ENCODE assay signal across 27 mouse cellular contexts in the genomic region with DNA sequence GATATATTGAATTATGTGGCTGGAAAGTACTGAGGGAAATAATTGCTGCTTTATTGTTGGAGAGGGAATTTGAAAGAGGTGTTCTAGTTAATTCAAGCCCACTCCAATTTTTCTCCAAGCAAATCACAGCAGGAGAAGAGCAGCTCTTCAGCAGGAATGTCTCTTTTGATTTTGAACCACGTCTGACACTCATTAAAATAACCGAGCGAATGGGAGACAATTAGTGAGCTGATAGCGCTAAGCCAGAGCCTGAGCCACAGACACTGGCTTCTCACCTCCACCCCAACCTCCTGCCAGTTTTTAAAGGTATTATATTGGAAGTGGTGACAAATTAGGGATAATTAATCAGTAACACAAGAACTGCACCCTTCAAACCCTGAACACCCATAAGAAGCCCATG.
A peak's percentile ranks its signal among the peaks of the same experiment; 100 is the strongest.
DNase-seq lines count a peak whose midpoint lies in the region; ATAC-seq and TF ChIP-seq lines count a peak whose summit lies in the region.
"Had no signal": no experiment of that assay in that cellular context is flagged by ENCODE, and none has a peak within 500 bp of the region (broad histone marks: within the 10 kb centered on the region; RNA-seq: fewer than 3 reads in every experiment).

No protein-coding gene starts in this region.

- no peaks in the 10 kb centered on the region for H3K4me1 ChIP-seq in hindbrain, embryonic 16.5 days (ENCODE audit: control insufficient read depth, insufficient read depth, low read depth, low read length)
- H3K4me1 ChIP-seq in hindbrain, embryonic 14.5 days (replicated peaks; ENCODE audit: control insufficient read depth, insufficient read depth, low read length) = peaks cover 2% of the 10 kb centered on the region; the same call in 1 of the 2 replicates
- H3K4me1 ChIP-seq in forebrain, embryonic 15.5 days = peaks cover 4% of the 10 kb centered on the region
- H3K4me1 ChIP-seq in midbrain, postnatal 0 days (ENCODE audit: insufficient read depth, low read length) = no peaks in the 10 kb centered on the region
- H3K4me1 ChIP-seq: heart, embryonic 12.5 days; intestine, embryonic 15.5 days; neural tube, embryonic 15.5 days had no signal

- DNase-seq in hindbrain, embryonic 14.5 days (ENCODE audit: low spot score) = no peak
- DNase-seq in brain, adult 2 months (ENCODE audit: low read depth, low spot score) = peak; percentile 19
- DNase-seq in midbrain, postnatal 0 days (ENCODE audit: low spot score) = peak; percentile 5
- DNase-seq in spleen, adult 18-20 months = no peak
- DNase-seq in heart, adult 11 months = no peak
- DNase-seq: adrenal gland, adult 8-10 months; B cell, adult 2 months; cerebellum, adult 2 months; cerebellum, postnatal 36 days; embryo, embryonic 11 days; gastrocnemius, postnatal 10 days; heart, adult 18-20 months; heart, postnatal 10 days; kidney, adult 9 months; kidney, postnatal 14 days; lung, postnatal 4 days; right cerebral cortex, postnatal 14 days; thymus, postnatal 14 days had no signal

- WGBS in hindbrain, embryonic 16.5 days = 28% methylated on average over 4 of the region's 4 CpGs
- 29% methylated on average over 4 of the region's 4 CpGs for WGBS in hindbrain, embryonic 14.5 days
- WGBS in forebrain, embryonic 15.5 days = 5% methylated on average over 4 of the region's 4 CpGs
- 22% methylated on average over 4 of the region's 4 CpGs for WGBS in midbrain, postnatal 0 days

- H3K36me3 ChIP-seq in hindbrain, embryonic 16.5 days (ENCODE audit: control insufficient read depth, insufficient read depth, low read length) = peaks cover 3% of the 10 kb centered on the region; the same call in 1 of the 2 replicates
- 0 out of 2 replicates have a peak, but pooled peaks cover 5% of the 10 kb centered on the region for H3K36me3 ChIP-seq in hindbrain, embryonic 14.5 days (replicated peaks; ENCODE audit: control insufficient read depth, insufficient read depth)
- H3K36me3 ChIP-seq in forebrain, embryonic 15.5 days = peaks cover 6% of the 10 kb centered on the region; the same call in 1 of the 2 replicates
- H3K36me3 ChIP-seq in midbrain, postnatal 0 days (ENCODE audit: insufficient read depth, low read length) = peaks cover 9% of the 10 kb centered on the region; the same call in 1 of the 2 replicates
- H3K36me3 ChIP-seq: G1E had no signal

- H3K9me3 ChIP-seq in hindbrain, embryonic 16.5 days (ENCODE audit: control insufficient read depth, low read length) = no peaks in the 10 kb centered on the region
- no peaks in the 10 kb centered on the region for H3K9me3 ChIP-seq in hindbrain, embryonic 14.5 days (ENCODE audit: control insufficient read depth, low read length)
- no peaks in the 10 kb centered on the region for H3K9me3 ChIP-seq in forebrain, embryonic 15.5 days
- H3K9me3 ChIP-seq in midbrain, postnatal 0 days (ENCODE audit: low read length) = no peaks in the 10 kb centered on the region
- H3K9me3 ChIP-seq: embryonic facial prominence, embryonic 15.5 days; G1E; heart, embryonic 12.5 days; intestine, embryonic 15.5 days; neural tube, embryonic 15.5 days had no signal

- H3K27me3 ChIP-seq in hindbrain, embryonic 16.5 days (replicated peaks; ENCODE audit: control insufficient read depth, insufficient read depth, low read length) = no peaks in the 10 kb centered on the region
- no peaks in the 10 kb centered on the region for H3K27me3 ChIP-seq in hindbrain, embryonic 14.5 days (ENCODE audit: control insufficient read depth, insufficient read depth, low read length)
- H3K27me3 ChIP-seq in forebrain, embryonic 15.5 days = no peaks in the 10 kb centered on the region
- H3K27me3 ChIP-seq in midbrain, postnatal 0 days (ENCODE audit: insufficient read depth, low read length) = no peaks in the 10 kb centered on the region
- H3K27me3 ChIP-seq: CH12.LX; embryonic facial prominence, embryonic 15.5 days; heart, embryonic 12.5 days; intestine, embryonic 15.5 days; neural tube, embryonic 15.5 days had no signal

- TF ChIP-seq CTCF in midbrain, postnatal 0 days (IDR thresholded peaks at IDR 0.05) = no peak

- no peak overlapping the region for H3K4me2 ChIP-seq in hindbrain, embryonic 16.5 days (ENCODE audit: low read length)
- no peak overlapping the region for H3K4me2 ChIP-seq in hindbrain, embryonic 14.5 days (replicated peaks)
- no peak overlapping the region for H3K4me2 ChIP-seq in forebrain, embryonic 15.5 days (replicated peaks)
- H3K4me2 ChIP-seq in midbrain, postnatal 0 days (ENCODE audit: low read depth, low read length, poor library complexity, severe bottlenecking) = no peak overlapping the region
- H3K4me2 ChIP-seq: embryonic facial prominence, embryonic 15.5 days; heart, embryonic 12.5 days; intestine, embryonic 15.5 days; neural tube, embryonic 15.5 days had no signal

- H3K27ac ChIP-seq in hindbrain, embryonic 16.5 days (ENCODE audit: low read depth, low read length) = no peak overlapping the region
- no peak overlapping the region for H3K27ac ChIP-seq in hindbrain, embryonic 14.5 days
- peak overlapping the region; percentile 22 for H3K27ac ChIP-seq in forebrain, embryonic 15.5 days (replicated peaks)
- H3K27ac ChIP-seq in midbrain, postnatal 0 days (ENCODE audit: low read depth, low read length) = no peak overlapping the region
- H3K27ac ChIP-seq: embryonic facial prominence, embryonic 15.5 days; intestine, embryonic 15.5 days; neural tube, embryonic 15.5 days had no signal

- ATAC-seq in hindbrain, embryonic 16.5 days = 0 out of 2 replicates have a peak, but pooled peaks have one; percentile 48
- no peak for ATAC-seq in hindbrain, embryonic 14.5 days (ENCODE audit: low FRiP score)
- peak; percentile 57 for ATAC-seq in forebrain, embryonic 15.5 days (replicated peaks)
- ATAC-seq in midbrain, postnatal 0 days (ENCODE audit: low FRiP score) = no peak
- ATAC-seq: intestine, embryonic 15.5 days had no signal

- H3K4me3 ChIP-seq in hindbrain, embryonic 16.5 days (ENCODE audit: low read length) = no peak overlapping the region
- H3K4me3 ChIP-seq in hindbrain, embryonic 14.5 days (replicated peaks; ENCODE audit: low read length) = no peak overlapping the region
- H3K4me3 ChIP-seq in forebrain, embryonic 15.5 days = no peak overlapping the region
- no peak overlapping the region for H3K4me3 ChIP-seq in midbrain, postnatal 0 days (ENCODE audit: low read depth, low read length)
- H3K4me3 ChIP-seq: embryonic facial prominence, embryonic 15.5 days; heart, embryonic 12.5 days; intestine, embryonic 15.5 days; myocyte; neural tube, embryonic 15.5 days had no signal

- no peak overlapping the region for H3K9ac ChIP-seq in hindbrain, embryonic 16.5 days (ENCODE audit: low read depth, low read length)
- H3K9ac ChIP-seq in hindbrain, embryonic 14.5 days = no peak overlapping the region
- H3K9ac ChIP-seq in forebrain, embryonic 15.5 days (replicated peaks) = no peak overlapping the region
- H3K9ac ChIP-seq in midbrain, postnatal 0 days (replicated peaks; ENCODE audit: low read length, poor library complexity, severe bottlenecking) = no peak overlapping the region
- H3K9ac ChIP-seq: embryonic facial prominence, embryonic 15.5 days; heart, embryonic 12.5 days; intestine, embryonic 15.5 days; neural tube, embryonic 15.5 days had no signal

Comparison
In these comparisons a context has a peak if more than half of its experiments do, and no peak if none do; other contexts are left out.
1. ATAC-seq: peak in hindbrain, embryonic 16.5 days (single experiment) and forebrain, embryonic 15.5 days (single experiment); none in hindbrain, embryonic 14.5 days (single experiment) and midbrain, postnatal 0 days (single experiment).
2. DNase-seq: peak in brain, adult 2 months (single experiment) and midbrain, postnatal 0 days (single experiment); none in hindbrain, embryonic 14.5 days (single experiment), spleen, adult 18-20 months (0 of 2) and heart, adult 11 months (single experiment).